Mouse (Mus musculus) hindbrain, embryonic 12.5 days (tissue): ENCODE measurements at regions not wholly inside any gene's neighbourhood (a gene's known extent, or its start where the extent isn't known, plus 50 kb on each side); places are given as distances from the start of the nearest gene placed in this dataset.
"Not testable (repeated sequence)": the region's sequence is repeated elsewhere in the genome, so short reads cannot be mapped to it uniquely, and the experiment has no call there.

ENCODE experiments used
- ATAC-seq: fragments of 200-750 bp; cut with Nextera tagmentation; 2 replicates; pipeline ENCODE4 v1.8.0; 2017; ENCODE audit warnings: moderate TSS enrichment; ENCODE audit not compliant: low FRiP score
- H3K27ac ChIP-seq: fragments of 300-500 bp; sonication (generic); 2 replicates; pipeline ENCODE4 v1.5.1; 2016; ENCODE audit warnings: mild to moderate bottlenecking
- H3K27me3 ChIP-seq: fragments of 300-500 bp; sonication (generic); 2 replicates; pipeline ENCODE4 v1.6.1; 2016; ENCODE audit warnings: mild to moderate bottlenecking
- H3K36me3 ChIP-seq: fragments of 300-500 bp; sonication (generic); 2 replicates; pipeline ENCODE4 v1.6.1; 2016; ENCODE audit warnings: mild to moderate bottlenecking
- H3K4me1 ChIP-seq: fragments of 300-500 bp; sonication (generic); 2 replicates; pipeline ENCODE4 v1.6.1; 2016
- H3K4me2 ChIP-seq: fragments of 300-500 bp; sonication (generic); replicated peaks from 2 replicates; pipeline ENCODE4 v1.6.1; 2016; ENCODE audit warnings: mild to moderate bottlenecking
- H3K4me3 ChIP-seq: fragments of 300-500 bp; sonication (generic); 2 replicates; pipeline ENCODE4 v1.5.1; 2016; ENCODE audit warnings: mild to moderate bottlenecking
- H3K9ac ChIP-seq: fragments of 300-500 bp; sonication (generic); 2 replicates; pipeline ENCODE4 v1.6.1; 2016; ENCODE audit warnings: mild to moderate bottlenecking, moderate library complexity
- H3K9me3 ChIP-seq: fragments of 300-500 bp; sonication (generic); replicated peaks from 2 replicates; pipeline ENCODE4 v1.6.1; 2016; ENCODE audit warnings: mild to moderate bottlenecking
- WGBS: fragments of 180-500 bp; shearing (Covaris S2); methylation state at CpG from one replicate; pipeline ENCODE4 v1.1.7; 2016; 5-methylcytosine and 5-hydroxymethylcytosine counted together

GRCm38 (mm10) chr2:108042086-108042485 is 751.6 kb downstream of the Kcna4 start:
- Histone ChIP-seq H3K4me1 (no peaks in the 10 kb centered on the region), H3K9ac (no peak overlapping the region), H3K27ac (no peak overlapping the region), H3K9me3 (no peaks in the 10 kb centered on the region), H3K27me3 (no peaks in the 10 kb centered on the region), H3K4me2 (no peak overlapping the region), H3K4me3 (no peak overlapping the region), H3K36me3 (no peaks in the 10 kb centered on the region)
- 70% methylated on average over 2 of the region's 2 CpGs for WGBS
- ATAC-seq = no peak

DNA sequence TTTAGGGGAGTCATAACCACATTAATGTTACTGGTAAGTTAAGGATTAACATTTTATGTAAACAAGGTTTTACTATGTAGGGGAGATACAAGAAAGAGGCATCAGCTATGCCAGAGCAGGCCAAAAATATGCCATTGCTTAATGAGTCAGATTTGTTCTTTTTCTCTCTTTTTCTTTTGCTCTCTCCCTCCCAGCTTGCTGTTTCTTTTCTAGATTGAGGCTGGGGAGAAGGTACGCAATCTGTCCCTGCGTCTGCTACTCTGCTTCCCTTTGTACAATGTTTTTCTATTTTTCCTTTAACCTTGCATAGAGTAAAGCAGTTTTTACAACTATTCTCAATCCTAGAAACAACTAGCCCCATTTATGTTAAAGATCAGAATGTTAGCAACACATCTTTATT is 754.4 kb downstream of the Kcna4 start:
- Histone ChIP-seq H3K36me3 (no peaks in the 10 kb centered on the region), H3K4me1 (no peaks in the 10 kb centered on the region), H3K9ac (no peak overlapping the region), H3K4me3 (no peak overlapping the region), H3K4me2 (no peak overlapping the region), H3K9me3 (no peaks in the 10 kb centered on the region), H3K27me3 (no peaks in the 10 kb centered on the region), H3K27ac (no peak overlapping the region)
- ATAC-seq = no peak
- WGBS = 96% methylated on average over 2 of the region's 2 CpGs

DNA sequence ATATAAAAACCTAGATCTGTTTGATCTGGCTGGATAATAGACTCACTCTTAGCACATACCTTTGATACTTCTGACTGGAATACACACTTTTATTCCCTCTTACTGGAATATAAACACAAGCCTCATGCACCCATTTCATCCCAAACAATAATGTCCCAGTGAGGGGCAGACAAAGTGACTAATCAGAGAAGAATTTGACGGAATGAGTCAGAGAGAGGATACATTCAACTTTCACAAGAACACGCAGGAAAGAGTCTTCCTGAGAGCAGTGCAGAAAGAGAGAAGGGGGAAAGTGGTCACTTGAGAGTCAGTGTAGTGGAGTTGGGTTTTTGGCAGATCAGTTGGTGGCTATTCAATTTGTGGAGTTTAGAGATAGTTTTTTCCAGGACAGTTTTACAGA is 755.6 kb downstream of the Kcna4 start:
- no peak overlapping the region for H3K27ac ChIP-seq
- H3K4me3 ChIP-seq = no peak overlapping the region
- H3K36me3 ChIP-seq = no peaks in the 10 kb centered on the region
- no peak for ATAC-seq
- H3K4me1 ChIP-seq = no peaks in the 10 kb centered on the region
- H3K27me3 ChIP-seq = no peaks in the 10 kb centered on the region
- H3K9me3 ChIP-seq = no peaks in the 10 kb centered on the region
- no peak overlapping the region for H3K4me2 ChIP-seq
- WGBS = 81% methylated on average over 2 of the region's 2 CpGs
- no peak overlapping the region for H3K9ac ChIP-seq

- H3K4me1 ChIP-seq, H3K27me3 ChIP-seq, ATAC-seq, H3K27ac ChIP-seq, H3K9ac ChIP-seq, H3K9me3 ChIP-seq, H3K4me2 ChIP-seq, H3K36me3 ChIP-seq, H3K4me3 ChIP-seq: not testable (repeated sequence)
- WGBS = 94% methylated on average over 2 of the region's 2 CpGs
Measured at GRCm38 (mm10) chr2:108062751-108063150, 772.3 kb downstream of the Kcna4 start.

DNA sequence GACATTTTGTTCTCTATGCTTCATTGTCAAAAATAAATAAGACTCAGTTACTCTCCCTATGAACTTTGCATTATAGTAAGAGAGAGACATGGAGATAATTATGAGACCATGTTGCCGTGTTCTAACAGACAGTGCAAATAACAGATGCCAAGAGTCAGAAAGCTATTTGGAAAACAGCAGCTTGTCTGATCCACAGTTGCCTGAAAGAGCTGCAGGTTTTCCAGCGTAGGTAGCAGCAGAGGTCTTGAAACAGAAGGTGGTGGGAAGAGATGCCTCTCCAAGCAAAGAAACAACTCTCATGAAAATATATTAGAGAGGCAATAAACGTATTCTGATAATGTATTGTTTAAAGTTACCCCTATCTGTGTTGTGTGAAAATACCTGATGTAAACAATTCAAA is 793.5 kb downstream of the Kcna4 start:
- no peaks in the 10 kb centered on the region for H3K9me3 ChIP-seq
- no peak overlapping the region for H3K27ac ChIP-seq
- WGBS = 80% methylated on average over 3 of the region's 3 CpGs
- no peak overlapping the region for H3K9ac ChIP-seq
- no peak for ATAC-seq
- H3K36me3 ChIP-seq = no peaks in the 10 kb centered on the region
- H3K4me1 ChIP-seq = no peaks in the 10 kb centered on the region
- H3K27me3 ChIP-seq = no peaks in the 10 kb centered on the region
- no peak overlapping the region for H3K4me3 ChIP-seq
- no peak overlapping the region for H3K4me2 ChIP-seq

DNA sequence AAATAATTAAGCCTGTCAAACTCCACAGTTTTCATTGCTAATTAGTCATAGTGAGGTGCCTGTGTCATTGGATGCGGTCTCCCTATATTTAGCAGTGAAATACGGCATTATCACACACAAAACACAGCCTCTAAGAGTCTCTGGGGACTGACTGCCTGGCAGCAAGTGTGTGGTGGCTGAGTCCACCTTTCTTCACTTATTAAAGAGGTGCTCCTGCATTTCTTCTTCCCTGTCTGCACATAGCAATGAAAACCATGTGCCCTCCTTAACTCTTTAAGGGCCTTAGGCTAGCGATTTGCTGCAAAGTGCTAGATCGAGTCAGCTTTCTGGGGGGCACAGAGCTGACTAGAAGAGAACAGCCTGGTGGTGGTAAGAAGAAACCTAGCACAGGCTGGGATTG is 799.8 kb downstream of the Kcna4 start:
- ATAC-seq = no peak
- Histone ChIP-seq H3K4me1 (no peaks in the 10 kb centered on the region), H3K4me3 (no peak overlapping the region), H3K27me3 (no peaks in the 10 kb centered on the region), H3K27ac (no peak overlapping the region), H3K36me3 (no peaks in the 10 kb centered on the region), H3K4me2 (no peak overlapping the region), H3K9ac (no peak overlapping the region), H3K9me3 (no peaks in the 10 kb centered on the region)
- WGBS = 80% methylated on average over 4 of the region's 4 CpGs

DNA sequence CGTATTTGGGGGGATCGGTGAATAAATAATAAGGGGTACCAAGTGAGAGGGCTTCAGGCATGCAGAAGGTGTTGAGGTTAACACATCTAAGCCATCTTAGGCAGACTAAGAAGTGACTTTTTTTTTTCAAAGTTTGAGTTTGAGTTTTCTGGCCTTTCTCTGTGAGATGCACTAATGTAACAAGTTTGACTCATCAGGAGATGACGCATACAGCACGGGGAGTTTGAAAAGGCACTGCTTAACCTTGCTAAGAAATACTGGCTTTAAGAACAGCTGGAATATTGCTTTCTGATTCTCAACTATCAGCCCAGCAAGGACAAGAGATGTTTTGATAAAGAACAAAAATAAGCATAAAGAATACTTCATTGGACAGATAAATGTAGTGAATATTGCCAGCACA is 806.6 kb downstream of the Kcna4 start:
- Histone ChIP-seq H3K9ac (no peak overlapping the region), H3K27ac (no peak overlapping the region), H3K4me3 (no peak overlapping the region), H3K4me2 (no peak overlapping the region), H3K9me3 (no peaks in the 10 kb centered on the region), H3K4me1 (no peaks in the 10 kb centered on the region), H3K36me3 (no peaks in the 10 kb centered on the region), H3K27me3 (no peaks in the 10 kb centered on the region)
- no peak for ATAC-seq
- WGBS = 92% methylated on average over 4 of the region's 4 CpGs

GRCm38 (mm10) chr2:108110140-108110539 is 819.7 kb downstream of the Kcna4 start:
- Histone ChIP-seq H3K4me2 (no peak overlapping the region), H3K4me1 (no peaks in the 10 kb centered on the region), H3K27me3 (no peaks in the 10 kb centered on the region), H3K36me3 (no peaks in the 10 kb centered on the region), H3K9me3 (no peaks in the 10 kb centered on the region), H3K9ac (no peak overlapping the region), H3K4me3 (no peak overlapping the region), H3K27ac (no peak overlapping the region)
- ATAC-seq = no peak

DNA sequence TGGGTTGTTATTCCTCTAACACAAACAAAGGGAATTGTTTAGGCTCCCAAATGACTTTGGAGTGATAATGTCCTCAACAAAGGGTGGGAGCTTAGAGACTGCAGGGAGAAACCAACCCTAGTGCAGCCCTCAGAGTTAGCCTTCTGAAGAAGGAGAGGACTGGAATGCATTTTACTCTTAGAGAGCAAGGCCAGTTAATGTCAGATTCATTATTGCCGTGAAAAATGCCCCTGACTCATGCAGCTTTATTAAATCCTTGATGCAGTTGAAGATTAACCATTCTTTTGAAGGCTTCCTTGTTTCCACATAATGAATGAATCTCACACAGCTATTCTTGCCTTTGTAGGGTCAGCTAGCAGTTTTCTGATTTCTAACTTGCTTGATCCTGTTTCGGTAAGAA is 855.3 kb downstream of the Kcna4 start:
- Histone ChIP-seq H3K9me3 (no peaks in the 10 kb centered on the region), H3K4me3 (no peak overlapping the region), H3K27me3 (no peaks in the 10 kb centered on the region), H3K4me2 (no peak overlapping the region), H3K36me3 (no peaks in the 10 kb centered on the region), H3K9ac (no peak overlapping the region), H3K4me1 (no peaks in the 10 kb centered on the region), H3K27ac (no peak overlapping the region)
- 52% methylated on average over 2 of the region's 2 CpGs for WGBS
- no peak for ATAC-seq

DNA sequence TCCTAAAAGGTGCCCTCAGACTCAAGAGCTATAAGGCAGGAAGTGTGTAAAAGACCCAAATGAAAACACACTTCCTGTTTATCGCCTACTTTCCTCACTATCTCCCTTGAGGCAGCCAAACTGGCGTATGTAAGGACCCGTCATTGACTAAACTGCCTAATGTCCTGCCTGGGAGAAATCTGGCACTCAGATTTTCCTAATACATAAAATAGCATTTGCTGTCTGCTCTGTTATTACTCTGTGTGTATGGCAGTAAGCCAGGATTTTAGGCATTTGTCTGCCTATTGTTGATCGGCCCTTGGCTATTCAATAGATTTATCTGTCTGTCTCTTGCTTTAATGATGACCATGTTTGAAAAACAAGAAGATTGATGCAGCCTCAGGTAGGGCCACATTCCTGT is 857.8 kb downstream of the Kcna4 start:
- WGBS = 71% methylated on average over 4 of the region's 4 CpGs
- H3K4me3 ChIP-seq = no peak overlapping the region
- ATAC-seq = no peak

GRCm38 (mm10) chr2:108156189-108156588 is 865.8 kb downstream of the Kcna4 start:
- Histone ChIP-seq H3K27me3 (no peaks in the 10 kb centered on the region), H3K9me3 (no peaks in the 10 kb centered on the region), H3K36me3 (no peaks in the 10 kb centered on the region), H3K9ac (no peak overlapping the region), H3K4me3 (no peak overlapping the region), H3K27ac (no peak overlapping the region), H3K4me2 (no peak overlapping the region), H3K4me1 (no peaks in the 10 kb centered on the region)
- no peak for ATAC-seq

More for the DNA sequence above, 857.8 kb downstream of the Kcna4 start:
- Histone ChIP-seq H3K27ac (no peak overlapping the region), H3K4me1 (no peaks in the 10 kb centered on the region), H3K27me3 (no peaks in the 10 kb centered on the region), H3K9me3 (no peaks in the 10 kb centered on the region), H3K4me2 (no peak overlapping the region), H3K36me3 (no peaks in the 10 kb centered on the region), H3K9ac (no peak overlapping the region)

DNA sequence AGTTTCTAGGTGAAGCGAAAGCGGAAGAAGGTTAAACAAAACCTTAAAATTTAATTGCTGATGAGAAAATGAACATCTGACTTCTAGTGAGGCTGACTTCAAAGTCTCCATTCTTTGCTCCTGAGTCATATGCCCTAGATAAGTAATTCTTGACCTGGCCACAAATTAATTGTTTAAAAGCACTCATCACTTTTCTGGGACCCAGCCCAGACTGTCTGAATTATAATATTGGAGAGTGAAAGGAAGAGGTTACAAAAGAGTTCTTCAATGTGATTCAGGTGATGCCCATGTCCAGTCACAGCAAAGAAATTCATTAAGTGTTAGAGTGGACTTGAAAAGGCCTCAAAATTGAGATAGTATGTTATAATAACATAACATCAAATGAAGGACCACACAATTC is 867.3 kb downstream of the Kcna4 start:
- no peak for ATAC-seq

DNA sequence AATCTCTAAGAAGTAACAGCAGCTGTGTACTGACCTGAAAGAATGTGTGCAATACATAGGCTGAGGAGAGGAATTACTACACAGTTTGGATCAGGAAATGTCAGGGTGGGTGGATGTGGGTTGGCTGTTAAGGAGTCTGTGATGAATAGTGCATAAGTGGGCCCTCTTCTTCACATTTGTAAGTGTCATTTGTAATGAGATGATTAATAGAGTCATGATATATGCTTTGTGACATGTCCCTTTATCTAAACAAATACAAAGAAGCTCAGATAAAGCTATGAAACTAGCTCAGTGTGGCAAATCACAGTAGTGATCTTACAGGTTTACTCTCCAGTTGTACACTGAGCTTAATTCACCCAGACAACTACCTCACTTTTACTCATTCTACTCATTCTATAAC is 867.9 kb downstream of the Kcna4 start:
- Histone ChIP-seq H3K9me3 (no peaks in the 10 kb centered on the region), H3K4me3 (no peak overlapping the region), H3K27me3 (no peaks in the 10 kb centered on the region), H3K27ac (no peak overlapping the region), H3K36me3 (no peaks in the 10 kb centered on the region), H3K4me1 (no peaks in the 10 kb centered on the region), H3K9ac (no peak overlapping the region), H3K4me2 (no peak overlapping the region)
- ATAC-seq = no peak

More for the DNA sequence above, 867.3 kb downstream of the Kcna4 start:
- Histone ChIP-seq H3K4me1 (no peaks in the 10 kb centered on the region), H3K27ac (no peak overlapping the region), H3K4me2 (no peak overlapping the region), H3K27me3 (no peaks in the 10 kb centered on the region), H3K4me3 (no peak overlapping the region), H3K36me3 (no peaks in the 10 kb centered on the region), H3K9me3 (no peaks in the 10 kb centered on the region), H3K9ac (no peak overlapping the region)
- 97% methylated on average over 2 of the region's 2 CpGs for WGBS

- Histone ChIP-seq H3K27me3 (no peaks in the 10 kb centered on the region), H3K4me3 (no peak overlapping the region), H3K4me2 (no peak overlapping the region), H3K4me1 (no peaks in the 10 kb centered on the region), H3K9ac (no peak overlapping the region), H3K27ac (no peak overlapping the region), H3K36me3 (no peaks in the 10 kb centered on the region), H3K9me3 (no peaks in the 10 kb centered on the region)
- ATAC-seq = no peak
- 88% methylated on average over 3 of the region's 3 CpGs for WGBS
Measured at GRCm38 (mm10) chr2:108160865-108161264, 870.4 kb downstream of the Kcna4 start.
